In genomic region chr19:44161515-44161914, GRCm38 (mm10) we compare ENCODE assay signal across 11 mouse cellular contexts. TPM values are rescaled to one million over a fixed set of nuclear protein-coding genes. Genes with fewer than 3 reads are reported as not detected.
DNase-seq lines count a peak whose midpoint lies in the region; ATAC-seq and TF ChIP-seq lines count a peak whose summit lies in the region.
"Had no signal": no experiment of that assay in that cellular context is flagged by ENCODE, and none has a peak within 500 bp of the region (broad histone marks: within the 10 kb centered on the region; RNA-seq: fewer than 3 reads in every experiment).

No protein-coding gene starts in this region.

- TF ChIP-seq CTCF in liver, embryonic 14.5 days (IDR thresholded peaks at IDR 0.05; ENCODE audit: low read depth), result peak; percentile 68

- H3K27ac ChIP-seq in embryonic facial prominence, embryonic 11.5 days (replicated peaks; ENCODE audit: low read depth, low read length), result no peak overlapping the region
- no peak overlapping the region for H3K27ac ChIP-seq in embryonic facial prominence, embryonic 10.5 days (replicated peaks)
- H3K27ac ChIP-seq in liver, embryonic 14.5 days, result no peak overlapping the region
- no peak overlapping the region for H3K27ac ChIP-seq in liver, embryonic 12.5 days
- H3K27ac ChIP-seq: macrophage had no signal

- DNase-seq in embryonic facial prominence, embryonic 11.5 days (ENCODE audit: low spot score), result peak; percentile 55
- no peak for DNase-seq in embryonic facial prominence, embryonic 10.5 days (ENCODE audit: low spot score)
- no peak for DNase-seq in liver, embryonic 14.5 days (ENCODE audit: low read depth in 3 of 3, low spot score in 3 of 3)
- peak; percentile 46 for DNase-seq in brain, adult 2 months (ENCODE audit: low read depth, low spot score)
- DNase-seq in c-Kit-positive CD71-positive TER-119-positive erythroid progenitor cells, embryonic 14.5 days (ENCODE audit: low spot score), result no peak
- no peak for DNase-seq in heart, postnatal 14 days
- DNase-seq: thymus, postnatal 25 days had no signal

- H3K9ac ChIP-seq in embryonic facial prominence, embryonic 11.5 days (replicated peaks; ENCODE audit: low read length), result no peak overlapping the region
- H3K9ac ChIP-seq in liver, embryonic 14.5 days (replicated peaks), result no peak overlapping the region
- H3K9ac ChIP-seq in liver, embryonic 12.5 days, result no peak overlapping the region

- intact Hi-C loops in heart, postnatal 14 days (cut with DNase I), result no loop called here

- TF ChIP-seq EP300 in liver, embryonic 14.5 days (IDR thresholded peaks at IDR 0.05; ENCODE audit: low read depth), result no peak

- no peaks in the 10 kb centered on the region for H3K9me3 ChIP-seq in embryonic facial prominence, embryonic 11.5 days (replicated peaks; ENCODE audit: control insufficient read depth, low read length)
- H3K9me3 ChIP-seq in embryonic facial prominence, embryonic 10.5 days, result no peaks in the 10 kb centered on the region
- no peaks in the 10 kb centered on the region for H3K9me3 ChIP-seq in liver, embryonic 14.5 days (ENCODE audit: control insufficient read depth, low read length)
- H3K9me3 ChIP-seq in liver, embryonic 12.5 days (replicated peaks), result no peaks in the 10 kb centered on the region

- no peaks in the 10 kb centered on the region for H3K4me1 ChIP-seq in embryonic facial prominence, embryonic 11.5 days (ENCODE audit: control insufficient read depth, insufficient read depth, low read length)
- no peaks in the 10 kb centered on the region for H3K4me1 ChIP-seq in embryonic facial prominence, embryonic 10.5 days
- H3K4me1 ChIP-seq in liver, embryonic 14.5 days (replicated peaks; ENCODE audit: control insufficient read depth in 2 of 2, insufficient read depth in 2 of 2, low read length in 1 of 2), result no peaks in the 10 kb centered on the region
- no peaks in the 10 kb centered on the region for H3K4me1 ChIP-seq in liver, embryonic 12.5 days

- WGBS in embryonic facial prominence, embryonic 11.5 days, result 12% methylated on average over 3 of the region's 3 CpGs
- WGBS in embryonic facial prominence, embryonic 10.5 days, result 15% methylated on average over 3 of the region's 3 CpGs
- under 1% methylated on average over 3 of the region's 3 CpGs for WGBS in liver, embryonic 14.5 days (ENCODE audit: insufficient replicate concordance)
- WGBS in liver, embryonic 12.5 days (ENCODE audit: insufficient replicate concordance), result 4% methylated on average over 3 of the region's 3 CpGs

- no peak overlapping the region for H3K4me2 ChIP-seq in embryonic facial prominence, embryonic 11.5 days (ENCODE audit: low read depth, low read length)
- no peak overlapping the region for H3K4me2 ChIP-seq in liver, embryonic 14.5 days (ENCODE audit: low read depth)
- H3K4me2 ChIP-seq in liver, embryonic 12.5 days, result no peak overlapping the region

- H3K27me3 ChIP-seq in embryonic facial prominence, embryonic 11.5 days (ENCODE audit: control insufficient read depth, insufficient read depth, low read length), result no peaks in the 10 kb centered on the region
- peaks cover 9% of the 10 kb centered on the region; the same call in 1 of the 2 replicates for H3K27me3 ChIP-seq in embryonic facial prominence, embryonic 10.5 days (replicated peaks; ENCODE audit: low read depth, poor library complexity, severe bottlenecking)
- H3K27me3 ChIP-seq in liver, embryonic 14.5 days (ENCODE audit: control insufficient read depth, insufficient read depth, low read length), result no peaks in the 10 kb centered on the region
- peaks cover 30% of the 10 kb centered on the region for H3K27me3 ChIP-seq in liver, embryonic 12.5 days (replicated peaks)

- no peak overlapping the region for H3K4me3 ChIP-seq in embryonic facial prominence, embryonic 11.5 days (ENCODE audit: low read depth, low read length)
- no peak overlapping the region for H3K4me3 ChIP-seq in embryonic facial prominence, embryonic 10.5 days
- no peak overlapping the region for H3K4me3 ChIP-seq in liver, embryonic 14.5 days (ENCODE audit: insufficient read depth in 1 of 2, low read depth in 2 of 2, low read length in 2 of 2)
- H3K4me3 ChIP-seq in liver, embryonic 12.5 days, result no peak overlapping the region

- H3K36me3 ChIP-seq in embryonic facial prominence, embryonic 11.5 days (replicated peaks; ENCODE audit: control insufficient read depth, insufficient read depth, low read depth, low read length), result no peaks in the 10 kb centered on the region
- no peaks in the 10 kb centered on the region for H3K36me3 ChIP-seq in embryonic facial prominence, embryonic 10.5 days (replicated peaks)
- H3K36me3 ChIP-seq in liver, embryonic 14.5 days (replicated peaks; ENCODE audit: control insufficient read depth, insufficient read depth, low read depth), result no peaks in the 10 kb centered on the region
- no peaks in the 10 kb centered on the region for H3K36me3 ChIP-seq in liver, embryonic 12.5 days

- ATAC-seq in embryonic facial prominence, embryonic 11.5 days (replicated peaks; ENCODE audit: insufficient number of reproducible peaks, low FRiP score, low TSS enrichment, low read depth), result no peak
- no peak for ATAC-seq in liver, embryonic 14.5 days (ENCODE audit: insufficient read depth)
- ATAC-seq in liver, embryonic 12.5 days, result no peak
- ATAC-seq in neutrophil, adult 5-6 weeks (ENCODE audit: extremely low read depth, insufficient number of reproducible peaks, low FRiP score, poor library complexity, severe bottlenecking), result peak; percentile 73; the same call in 1 of the 2 replicates

RNA-seq across cellular contexts. Expression of gene Bloc1s2, which starts 15.3 kb away (rescaled TPM):
- 104 and 110 TPM in 2 replicates for polyA plus RNA-seq in embryonic facial prominence, embryonic 11.5 days (2014; fragmentation: Nextera tagmentation; extraction: Ambion mirVana)
- 98.1 and 99.3 TPM in 2 replicates for polyA plus RNA-seq in embryonic facial prominence, embryonic 10.5 days (2016; fragmentation: Nextera tagmentation; extraction: Ambion mirVana)
- polyA plus RNA-seq in liver, embryonic 14.5 days (2012; rRNA removed), result 18.4 and 28.1 TPM in 2 replicates
- 44.5 and 45.0 TPM in 2 replicates for polyA plus RNA-seq in liver, embryonic 14.5 days (2014; fragmentation: Nextera tagmentation; extraction: Ambion mirVana)
- 54.7 and 61.6 TPM in 2 replicates for polyA plus RNA-seq in liver, embryonic 12.5 days (2016; fragmentation: Nextera tagmentation; extraction: Ambion mirVana)
- 141 and 160 TPM in 2 replicates for total RNA-seq in neutrophil, adult 5-6 weeks (2017)
- total RNA-seq in heart, postnatal 14 days (2021), result 10 to 100 TPM; 12.9 to 15.6 TPM

RNA-seq across cellular contexts. Expression of gene Cwf19l1, which starts 25.8 kb away (rescaled TPM):
- polyA plus RNA-seq in embryonic facial prominence, embryonic 11.5 days (2014; fragmentation: Nextera tagmentation; extraction: Ambion mirVana), result 47.3 and 52.3 TPM in 2 replicates
- 41.1 and 45.4 TPM in 2 replicates for polyA plus RNA-seq in embryonic facial prominence, embryonic 10.5 days (2016; fragmentation: Nextera tagmentation; extraction: Ambion mirVana)
- 4.6 and 8.8 TPM in 2 replicates for polyA plus RNA-seq in liver, embryonic 14.5 days (2012; rRNA removed)
- polyA plus RNA-seq in liver, embryonic 14.5 days (2014; fragmentation: Nextera tagmentation; extraction: Ambion mirVana), result 12.9 and 18.0 TPM in 2 replicates
- polyA plus RNA-seq in liver, embryonic 12.5 days (2016; fragmentation: Nextera tagmentation; extraction: Ambion mirVana), result 25.3 and 26.3 TPM in 2 replicates
- total RNA-seq in neutrophil, adult 5-6 weeks (2017), result 16.0 and 20.7 TPM in 2 replicates
- total RNA-seq in heart, postnatal 14 days (2021), result 10 to 100 TPM in 1 of 2 experiments, 1 to 10 TPM in 1; 9.0 to 11.6 TPM

RNA-seq across cellular contexts. Expression of gene Pkd2l1, which starts 30.7 kb away (rescaled TPM):
- 0.10 TPM in 1 of 2 replicates, not detected in the other for polyA plus RNA-seq in embryonic facial prominence, embryonic 11.5 days (2014; fragmentation: Nextera tagmentation; extraction: Ambion mirVana)
- 0.07 and 0.19 TPM in 2 replicates for polyA plus RNA-seq in embryonic facial prominence, embryonic 10.5 days (2016; fragmentation: Nextera tagmentation; extraction: Ambion mirVana)
- polyA plus RNA-seq in liver, embryonic 14.5 days (2012; rRNA removed), result not detected in 2 replicates
- polyA plus RNA-seq in liver, embryonic 14.5 days (2014; fragmentation: Nextera tagmentation; extraction: Ambion mirVana), result not detected in 2 replicates
- polyA plus RNA-seq in liver, embryonic 12.5 days (2016; fragmentation: Nextera tagmentation; extraction: Ambion mirVana), result not detected in 2 replicates
- total RNA-seq in neutrophil, adult 5-6 weeks (2017), result not detected in 2 replicates
- total RNA-seq in heart, postnatal 14 days (2021), result not detected
- polyA plus RNA-seq: macrophage had no signal

RNA-seq across cellular contexts. Expression of gene Scd3, which starts 41.6 kb away (rescaled TPM):
- polyA plus RNA-seq in embryonic facial prominence, embryonic 11.5 days (2014; fragmentation: Nextera tagmentation; extraction: Ambion mirVana), result 0.22 and 0.59 TPM in 2 replicates
- 0.48 and 0.64 TPM in 2 replicates for polyA plus RNA-seq in embryonic facial prominence, embryonic 10.5 days (2016; fragmentation: Nextera tagmentation; extraction: Ambion mirVana)
- polyA plus RNA-seq in liver, embryonic 14.5 days (2012; rRNA removed), result not detected in 2 replicates
- polyA plus RNA-seq in liver, embryonic 14.5 days (2014; fragmentation: Nextera tagmentation; extraction: Ambion mirVana), result not detected in 2 replicates
- 0.29 TPM in 1 of 2 replicates, not detected in the other for polyA plus RNA-seq in liver, embryonic 12.5 days (2016; fragmentation: Nextera tagmentation; extraction: Ambion mirVana)
- total RNA-seq in neutrophil, adult 5-6 weeks (2017), result not detected in 2 replicates
- not detected for total RNA-seq in heart, postnatal 14 days (2021)
- polyA plus RNA-seq: large intestine, adult 2 months; macrophage had no signal

RNA-seq across cellular contexts. Expression of gene Chuk, which starts 54.2 kb away (rescaled TPM):
- polyA plus RNA-seq in embryonic facial prominence, embryonic 11.5 days (2014; fragmentation: Nextera tagmentation; extraction: Ambion mirVana), result 46.1 and 47.2 TPM in 2 replicates
- 41.2 and 45.9 TPM in 2 replicates for polyA plus RNA-seq in embryonic facial prominence, embryonic 10.5 days (2016; fragmentation: Nextera tagmentation; extraction: Ambion mirVana)
- 14.8 and 20.7 TPM in 2 replicates for polyA plus RNA-seq in liver, embryonic 14.5 days (2012; rRNA removed)
- polyA plus RNA-seq in liver, embryonic 14.5 days (2014; fragmentation: Nextera tagmentation; extraction: Ambion mirVana), result 20.5 and 21.0 TPM in 2 replicates
- polyA plus RNA-seq in liver, embryonic 12.5 days (2016; fragmentation: Nextera tagmentation; extraction: Ambion mirVana), result 30.5 and 30.8 TPM in 2 replicates
- total RNA-seq in neutrophil, adult 5-6 weeks (2017), result 132 and 136 TPM in 2 replicates
- total RNA-seq in heart, postnatal 14 days (2021), result 10 to 100 TPM; 30.2 to 34.0 TPM

Comparison
In these comparisons a context has a peak if more than half of its experiments do, and no peak if none do; other contexts are left out.
1. DNase-seq: peak in embryonic facial prominence, embryonic 11.5 days (single experiment) and brain, adult 2 months (single experiment); none in embryonic facial prominence, embryonic 10.5 days (single experiment), liver, embryonic 14.5 days (0 of 3), c-Kit-positive CD71-positive TER-119-positive erythroid progenitor cells, embryonic 14.5 days (single experiment) and heart, postnatal 14 days (0 of 2).